Mouse (Mus musculus): Measurements from ENCODE around the gene Lgals9.

Lgals9 gene

GRCm38 (mm10) chr11:78916410-78916809 is 68.3 kb downstream of the Lgals9 start:
- no peak for DNase-seq

GRCm38 (mm10) chr11:78915473-78915872 is 69.3 kb downstream of the Lgals9 start:
- no peak for DNase-seq

Measured in B cell, adult 2 months (primary cell).